Mouse (Mus musculus): Measurements from ENCODE around the gene Gm11042.

The Gm11042 gene

DNA sequence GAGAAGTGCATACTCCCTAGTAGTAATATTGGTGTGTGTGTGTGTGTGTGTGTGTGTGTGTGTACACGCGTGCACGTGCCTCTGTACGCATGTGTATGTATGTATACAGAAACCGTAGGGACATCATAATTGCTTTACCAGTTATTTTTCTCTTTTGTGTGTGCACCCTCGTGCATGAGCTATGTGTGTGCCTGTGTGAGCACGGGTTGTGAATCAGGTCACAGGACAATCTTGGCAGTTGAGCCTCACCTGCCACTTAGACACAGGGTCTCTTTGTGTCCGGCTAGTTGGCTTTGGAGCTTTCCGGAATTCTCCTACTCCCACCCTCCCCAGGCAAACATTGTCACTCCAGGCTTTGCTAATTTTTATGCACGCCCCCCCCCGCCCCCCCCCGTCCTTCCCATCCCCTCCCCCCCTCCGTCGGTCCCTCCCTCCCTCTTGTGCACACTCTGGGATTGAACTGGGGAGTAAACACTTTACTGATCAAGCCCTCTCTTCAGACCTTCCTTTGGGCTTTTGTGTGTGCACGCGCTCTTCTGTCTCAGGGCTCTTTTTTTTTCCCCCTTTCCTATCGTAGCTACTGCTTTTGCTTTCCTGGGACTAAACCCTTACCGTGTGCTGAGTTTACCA, at the start of gene Gm11042:
Gene Gm11042 (minus strand): TSS at position 51 of the 630 bp plus-strand sequence.
- DNase-seq (ENCODE audit: low spot score in 2 of 2) = no peak

DNA sequence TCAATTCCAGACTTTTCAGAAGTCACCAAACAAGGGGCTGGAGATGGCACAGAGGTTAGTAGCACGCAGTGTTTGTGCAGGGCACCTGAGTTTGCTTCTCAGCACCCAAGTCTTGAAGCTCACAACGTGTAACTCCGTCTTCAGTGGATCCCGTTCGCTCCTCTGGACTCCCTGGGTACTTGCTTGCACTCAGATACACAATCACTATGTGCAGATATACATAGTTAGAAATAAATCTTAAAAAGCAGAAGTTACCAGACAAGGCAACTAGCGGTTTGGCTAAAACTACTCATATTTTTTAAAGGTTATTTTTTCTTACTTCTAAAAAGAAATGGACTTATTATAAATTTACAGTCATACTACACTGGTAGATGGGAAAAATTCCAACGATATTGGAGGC, 48.3 kb upstream of the Gm11042 start:
- DNase-seq (ENCODE audit: low spot score in 2 of 2) = no peak

DNA sequence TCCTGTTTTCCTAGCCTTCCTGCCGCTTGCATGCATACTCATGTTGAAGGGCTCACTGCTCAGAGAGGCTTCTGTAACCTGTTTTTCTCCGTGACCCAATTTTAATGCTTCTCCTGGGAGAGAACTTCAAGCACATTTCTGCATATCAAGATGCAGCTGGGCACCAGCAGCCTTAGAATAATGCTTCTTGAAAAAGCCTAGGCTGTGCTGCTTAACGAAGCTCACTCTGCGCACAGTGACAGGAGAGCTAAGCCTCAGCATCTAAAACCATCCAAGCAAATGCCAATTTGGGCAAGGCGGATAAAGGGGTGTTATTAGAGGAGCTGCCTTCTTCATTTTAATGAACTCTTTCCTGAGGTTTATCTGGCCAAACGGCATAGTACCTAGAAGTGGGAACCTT, 46.9 kb upstream of the Gm11042 start:
- DNase-seq (ENCODE audit: low spot score in 2 of 2) = no peak

GRCm38 (mm10) chr12:74362453-74362852, 46.3 kb upstream of the Gm11042 start:
- DNase-seq (ENCODE audit: low spot score in 2 of 2) = no peak

GRCm38 (mm10) chr12:74359791-74360190, 43.6 kb upstream of the Gm11042 start:
- no peak for DNase-seq (ENCODE audit: low spot score in 2 of 2)

- DNase-seq (ENCODE audit: low spot score in 2 of 2) = no peak
Measured at GRCm38 (mm10) chr12:74357806-74358205, 41.6 kb upstream of the Gm11042 start.

DNA sequence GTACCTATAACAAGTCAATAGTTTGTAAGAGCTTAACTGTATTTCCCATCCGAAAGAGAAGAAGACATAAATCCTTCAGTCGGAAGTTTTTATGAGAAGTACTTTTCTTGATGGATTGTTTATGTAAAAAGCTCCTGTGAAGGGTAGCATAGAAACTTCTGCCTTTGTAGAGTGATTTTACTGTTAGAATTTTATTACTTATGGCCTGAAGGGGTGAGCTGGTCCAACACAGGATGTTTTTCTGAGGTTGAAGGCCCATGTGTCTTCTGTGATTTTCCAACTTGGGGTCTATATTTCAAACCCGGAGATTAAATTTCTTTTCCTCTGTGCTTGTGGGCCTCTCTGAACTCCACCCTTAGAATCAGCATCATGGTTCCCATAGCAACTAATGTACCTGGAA, 26.5 kb upstream of the Gm11042 start:
- no peak for DNase-seq (ENCODE audit: low spot score in 2 of 2)

- no peak for DNase-seq (ENCODE audit: low spot score in 2 of 2)
Measured at GRCm38 (mm10) chr12:74340070-74340469, 23.9 kb upstream of the Gm11042 start.

DNA sequence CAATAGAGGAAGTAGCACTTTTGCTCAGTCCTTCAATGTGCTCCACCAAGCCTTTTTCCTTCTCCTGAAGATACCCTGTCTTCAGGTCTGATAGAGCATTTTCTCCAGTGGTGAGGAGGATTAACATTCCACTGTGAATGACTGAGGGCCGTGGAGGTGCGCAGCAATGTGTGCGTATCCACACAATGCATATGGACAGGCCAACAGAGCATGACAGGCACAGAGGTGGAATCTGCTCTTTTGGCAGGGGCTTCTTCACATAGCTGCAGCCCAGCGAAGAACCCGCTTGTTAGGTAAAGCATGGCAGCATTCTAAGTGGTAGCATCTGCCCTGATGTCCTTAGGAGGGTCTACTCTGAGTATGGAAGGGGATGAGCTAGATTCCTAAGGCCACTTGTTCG, 17.5 kb upstream of the Gm11042 start:
- DNase-seq (ENCODE audit: low spot score in 2 of 2) = no peak

GRCm38 (mm10) chr12:74333016-74333415, 16.8 kb upstream of the Gm11042 start:
- peak; percentile 70 to 74 for DNase-seq (ENCODE audit: low spot score in 2 of 2)

DNA sequence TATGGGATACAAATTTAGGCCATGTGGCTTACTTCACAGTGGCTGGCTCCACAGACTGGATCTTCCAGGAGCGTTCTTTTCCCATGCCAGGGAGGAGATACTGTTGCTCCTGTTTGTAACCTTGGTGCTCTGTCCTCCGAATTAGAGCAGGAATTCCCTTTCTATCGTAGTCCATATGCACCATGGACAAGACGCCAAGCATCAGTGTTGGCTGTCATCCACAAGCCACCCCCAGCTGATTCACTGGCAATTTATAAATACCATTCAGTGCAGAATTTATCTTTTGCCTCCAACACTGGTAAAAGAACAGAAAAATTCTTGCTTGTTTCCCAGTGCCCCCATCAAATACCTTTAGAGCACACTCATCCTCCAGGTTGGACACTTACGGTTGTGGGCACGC, 13.6 kb upstream of the Gm11042 start:
- DNase-seq (ENCODE audit: low spot score in 2 of 2) = no peak

DNA sequence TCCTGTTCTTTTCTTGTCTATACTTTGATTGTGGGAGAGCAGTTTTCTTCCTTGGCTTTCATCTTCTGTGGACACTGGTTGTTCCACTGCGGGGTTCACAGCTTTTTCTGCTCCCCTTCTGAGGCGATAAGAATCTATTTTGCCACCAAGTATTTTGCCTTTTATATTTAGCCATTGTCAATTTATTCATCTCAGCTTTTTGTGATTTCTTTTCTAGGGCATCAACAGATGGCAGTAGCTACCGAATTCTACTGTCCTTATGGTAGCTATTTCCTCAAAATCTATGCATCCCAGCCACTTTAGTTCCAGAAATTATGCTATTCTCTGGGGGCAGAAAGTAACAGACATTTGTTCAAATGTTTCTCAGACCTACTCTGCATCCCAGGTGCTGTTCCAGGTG, 10.4 kb upstream of the Gm11042 start:
- no peak for DNase-seq (ENCODE audit: low spot score in 2 of 2)

- no peak for DNase-seq (ENCODE audit: low spot score in 2 of 2)
Measured at GRCm38 (mm10) chr12:74321981-74322380, 5.8 kb upstream of the Gm11042 start.

DNA sequence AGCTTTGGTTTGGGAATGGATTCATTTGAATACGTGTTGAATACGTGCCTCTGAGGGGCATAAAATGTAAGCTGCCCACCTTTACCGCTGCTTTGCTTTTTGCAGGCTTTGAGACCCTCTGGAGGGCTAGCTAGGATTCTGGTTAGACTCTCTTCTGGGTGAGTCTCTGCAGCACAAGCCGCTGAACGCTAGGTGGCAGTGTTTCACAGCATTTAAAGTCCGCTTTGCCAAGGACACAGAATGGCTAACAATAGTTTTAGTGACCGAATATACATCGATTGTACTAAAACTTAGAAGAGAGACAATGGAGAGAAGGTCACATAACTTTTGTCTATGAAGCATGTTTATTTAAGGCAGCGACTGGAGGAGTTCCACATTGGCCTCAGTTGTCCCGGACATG, 4.1 kb upstream of the Gm11042 start:
- peak; percentile 62 to 63 for DNase-seq (ENCODE audit: low spot score in 2 of 2)

GRCm38 (mm10) chr12:74316989-74317759, 980 bp upstream of the Gm11042 start:
- peak in 1 of 2 experiments; percentile 63 for DNase-seq (ENCODE audit: low spot score in 2 of 2)

DNA sequence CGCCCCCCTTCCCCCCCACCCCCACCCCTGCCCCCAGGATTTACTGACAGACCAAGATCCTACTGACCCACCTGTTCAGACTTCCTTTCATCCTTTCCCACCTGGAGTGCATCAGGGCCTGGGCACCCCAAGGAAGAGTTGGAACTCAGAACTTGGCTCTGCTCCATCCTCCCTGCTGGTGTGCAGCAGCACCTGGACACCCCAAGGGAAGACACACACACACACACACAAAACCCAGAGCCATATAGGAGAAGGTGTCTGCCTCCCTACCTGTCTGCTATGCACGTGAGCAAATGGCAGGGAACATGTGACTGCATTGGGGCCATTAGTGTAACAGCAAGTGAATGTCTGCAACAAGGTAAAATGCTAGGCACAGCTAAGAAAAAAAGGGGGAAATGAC, 973 bp downstream of the Gm11042 start:
- no peak for DNase-seq (ENCODE audit: low spot score in 2 of 2)

- DNase-seq (ENCODE audit: low spot score in 2 of 2) = no peak
Measured at GRCm38 (mm10) chr12:74312611-74313010, 3.6 kb downstream of the Gm11042 start.

GRCm38 (mm10) chr12:74303418-74304294, 12.5 kb downstream of the Gm11042 start:
- no peak for DNase-seq (ENCODE audit: low spot score in 2 of 2)

GRCm38 (mm10) chr12:74301559-74301958, 14.6 kb downstream of the Gm11042 start:
- peak in 1 of 2 experiments; percentile 4 for DNase-seq (ENCODE audit: low spot score in 2 of 2)

DNA sequence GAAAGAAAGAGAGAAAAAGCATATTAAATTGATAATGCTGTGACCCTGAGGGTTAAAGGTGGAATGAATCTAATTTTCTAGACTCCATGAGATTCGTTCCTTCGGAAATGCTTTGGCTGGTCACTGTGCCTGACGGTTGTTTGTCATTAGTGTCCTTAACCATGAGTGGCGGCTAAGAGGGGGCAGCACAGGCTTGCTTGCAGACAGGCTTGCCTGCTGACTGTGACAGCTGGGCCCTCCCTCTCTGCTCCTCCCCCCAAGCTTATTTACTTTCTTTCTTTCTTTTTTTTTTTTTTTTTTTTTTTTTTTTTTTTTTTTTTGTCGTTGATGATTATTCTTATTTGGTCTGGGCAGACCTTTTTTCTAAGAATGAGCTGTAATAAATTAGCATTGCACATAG, 19.8 kb downstream of the Gm11042 start:
- DNase-seq (ENCODE audit: low spot score in 2 of 2) = no peak

GRCm38 (mm10) chr12:74293624-74294023, 22.6 kb downstream of the Gm11042 start:
- peak in 1 of 2 experiments; percentile 53 for DNase-seq (ENCODE audit: low spot score in 2 of 2)

DNA sequence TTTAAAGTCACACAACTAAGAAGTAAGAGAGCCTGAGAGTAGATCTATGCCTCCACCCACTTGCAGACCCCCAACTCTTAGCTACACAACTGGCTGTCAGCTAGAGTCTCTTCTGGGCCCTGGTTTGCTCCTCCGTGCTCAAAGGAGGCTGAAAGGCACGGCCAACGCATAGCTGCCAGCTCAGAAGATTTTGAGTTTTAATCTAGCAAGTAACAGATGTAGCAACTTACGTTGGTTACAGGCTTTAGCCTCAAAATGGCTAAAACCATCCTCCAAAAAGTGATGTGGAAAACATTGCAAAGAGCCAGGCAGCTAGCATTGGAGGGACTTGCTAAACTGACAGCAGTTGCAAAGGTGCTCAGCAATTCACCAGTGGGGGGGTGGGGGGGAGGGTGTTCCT, 25.2 kb downstream of the Gm11042 start:
- DNase-seq (ENCODE audit: low spot score in 2 of 2) = no peak
